Mouse (Mus musculus) brain, embryonic 14.5 days (tissue): ENCODE results near the gene Ptch2.

ENCODE experiments used
- CTCF ChIP-seq: fragments of 200-500 bp; IDR thresholded peaks from 2 replicates; pipeline ENCODE4 v1.5.1; 2012; ENCODE audit warnings: inconsistent platforms, mild to moderate bottlenecking, moderate library complexity, borderline replicate concordance; ENCODE audit not compliant: insufficient read depth, insufficient read length; ENCODE audit errors: extremely low read depth
- POLR2A ChIP-seq: fragments of 200-500 bp; IDR thresholded peaks from 2 replicates; pipeline ENCODE4 v1.6.1; 2012; ENCODE audit warnings: mild to moderate bottlenecking, inconsistent platforms, borderline replicate concordance; ENCODE audit not compliant: poor library complexity, insufficient read depth, insufficient read length, severe bottlenecking; ENCODE audit errors: extremely low read depth

- TF ChIP-seq POLR2A: no peak
- TF ChIP-seq CTCF: no peak
Measured at GRCm38 (mm10) chr4:117145248-117145647, 49.4 kb downstream of the Ptch2 start.
